Mouse (Mus musculus) heart, embryonic 11.5 days (tissue): ENCODE data around the gene Proz. TPM values are rescaled to one million over a fixed set of nuclear protein-coding genes. Genes with fewer than 3 reads are reported as not detected.
"Not testable (repeated sequence)": the region's sequence is repeated elsewhere in the genome, so short reads cannot be mapped to it uniquely, and the experiment has no call there.

Experiments used
- ATAC-seq: fragments of 200-750 bp; cut with Nextera tagmentation; replicated peaks from 2 replicates; pipeline ENCODE4 v1.8.0; 2017; ENCODE audit warnings: moderate library complexity; ENCODE audit not compliant: insufficient number of reproducible peaks, low FRiP score, low TSS enrichment
- H3K27ac ChIP-seq: fragments of 300-500 bp; sonication (generic); 2 replicates; pipeline ENCODE4 v1.5.1; 2014; ENCODE audit warnings: mild to moderate bottlenecking, low read depth, low read length
- H3K27me3 ChIP-seq: fragments of 300-500 bp; sonication (generic); 2 replicates; pipeline ENCODE4 v1.6.1; 2014; ENCODE audit warnings: mild to moderate bottlenecking, low read length, mixed read lengths; ENCODE audit not compliant: control insufficient read depth, insufficient read depth
- H3K36me3 ChIP-seq: fragments of 300-500 bp; sonication (generic); 2 replicates; pipeline ENCODE4 v1.6.1; 2014; ENCODE audit warnings: mild to moderate bottlenecking, low read length, moderate library complexity, mixed read lengths; ENCODE audit not compliant: control insufficient read depth, insufficient read depth
- H3K4me1 ChIP-seq: fragments of 300-500 bp; sonication (generic); 2 replicates; pipeline ENCODE4 v1.6.1; 2014; ENCODE audit warnings: low read length; ENCODE audit not compliant: control insufficient read depth, insufficient read depth
- H3K4me2 ChIP-seq: fragments of 300-500 bp; sonication (generic); 2 replicates; pipeline ENCODE4 v1.6.1; 2014; ENCODE audit warnings: mild to moderate bottlenecking, moderate library complexity
- H3K4me3 ChIP-seq: fragments of 300-500 bp; sonication (generic); 2 replicates; pipeline ENCODE4 v1.5.1; 2014; ENCODE audit warnings: low read depth, low read length
- H3K9ac ChIP-seq: fragments of 300-500 bp; sonication (generic); 2 replicates; pipeline ENCODE4 v1.6.1; 2014; ENCODE audit warnings: mild to moderate bottlenecking, low read depth, low read length, moderate library complexity
- H3K9me3 ChIP-seq: fragments of 300-500 bp; sonication (generic); replicated peaks from 2 replicates; pipeline ENCODE4 v1.6.1; 2016; ENCODE audit warnings: low read length; ENCODE audit not compliant: control insufficient read depth
- WGBS: fragments of 180-500 bp; shearing (Covaris S2); extraction: QIAGEN DNeasy Blood & Tissue Kit; methylation state at CpG from one replicate; pipeline ENCODE4 v1.1.7; 2014; ENCODE audit not compliant: insufficient replicate concordance; 5-methylcytosine and 5-hydroxymethylcytosine counted together
- polyA plus RNA-seq: library from polyadenylated mRNA; unstranded; fragments of >200 nt; fragmentation: Nextera tagmentation; extraction: Ambion mirVana; gene quantifications from 2 replicates; pipeline ENCODE4 v1.2.1, GENCODE M21; 2014

The Proz gene
- polyA plus RNA-seq, 1 experiment from 2014 or later: 0.50 TPM

DNA sequence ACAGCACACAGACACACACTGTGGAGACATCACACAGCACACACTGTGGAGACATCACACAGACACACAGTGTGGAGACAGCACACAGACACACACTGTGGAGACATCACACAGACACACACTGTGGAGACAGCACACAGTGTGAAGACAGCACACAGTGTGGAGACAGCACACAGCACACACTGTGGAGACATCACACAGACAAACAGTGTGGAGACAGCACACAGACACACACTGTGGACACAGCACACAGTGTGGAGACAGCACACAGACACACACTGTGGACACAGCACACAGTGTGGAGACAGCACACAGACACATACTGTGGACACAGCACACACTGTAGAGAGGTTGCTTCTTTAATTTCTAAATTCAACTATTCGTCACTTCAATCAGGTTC is 14.9 kb downstream of the Proz start:
- not testable (repeated sequence) for H3K4me1 ChIP-seq, H3K9ac ChIP-seq, ATAC-seq, H3K4me3 ChIP-seq, H3K9me3 ChIP-seq, H3K27ac ChIP-seq, H3K4me2 ChIP-seq, H3K27me3 ChIP-seq
- H3K36me3 ChIP-seq: peaks cover 33% of the 10 kb centered on the region
- WGBS: 78% methylated on average over 1 of the region's 1 CpGs

DNA sequence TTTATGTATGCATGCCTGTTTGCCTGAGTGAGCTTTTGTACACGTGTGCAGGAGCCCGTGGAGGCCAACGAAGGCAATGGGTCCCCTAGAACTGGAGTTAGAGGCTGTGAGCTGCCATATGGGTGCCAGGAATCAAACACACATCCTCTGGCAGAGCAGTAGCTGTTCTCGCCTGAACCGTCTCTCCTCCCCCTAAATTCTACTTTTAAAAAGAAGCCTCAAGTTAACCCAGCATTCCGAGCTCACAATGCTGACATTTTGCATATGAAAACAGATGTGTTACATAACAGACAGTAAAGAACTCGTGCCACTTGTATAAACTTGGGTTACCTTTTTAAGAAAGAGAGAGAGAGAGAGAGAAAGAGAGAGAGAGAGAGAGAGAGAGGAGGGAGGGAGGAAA is 16.8 kb downstream of the Proz start:
- no peak for ATAC-seq
- H3K27me3 ChIP-seq: no peaks in the 10 kb centered on the region
- H3K36me3 ChIP-seq: peaks cover 43% of the 10 kb centered on the region
- no peak overlapping the region for H3K27ac ChIP-seq
- WGBS: 87% methylated on average over 7 of the region's 7 CpGs
- no peak overlapping the region for H3K4me2 ChIP-seq
- no peaks in the 10 kb centered on the region for H3K4me1 ChIP-seq
- no peak overlapping the region for H3K9ac ChIP-seq
- no peak overlapping the region for H3K4me3 ChIP-seq
- H3K9me3 ChIP-seq: no peaks in the 10 kb centered on the region

DNA sequence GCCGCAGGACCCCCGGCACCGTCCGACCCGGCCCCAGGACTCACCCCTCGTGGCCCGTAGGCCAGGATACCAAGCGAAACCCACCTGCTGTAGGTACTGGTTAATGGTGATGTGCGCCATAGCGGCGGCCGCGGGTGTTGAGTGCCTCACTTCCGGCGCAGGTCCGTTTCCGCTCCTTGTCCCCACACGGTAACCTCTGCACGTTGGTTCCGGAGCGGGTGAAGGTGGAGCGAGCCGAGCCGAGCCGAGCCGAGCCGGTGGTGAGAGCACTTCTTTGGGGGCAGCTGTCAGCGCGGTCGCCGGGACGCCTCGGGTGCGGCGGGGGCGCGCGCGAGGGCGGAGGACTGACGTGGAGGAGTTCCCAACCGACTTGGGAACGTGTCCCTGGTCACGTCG is 44.0 kb downstream of the Proz start:
- peak overlapping the region; percentile 96 for H3K27ac ChIP-seq
- ATAC-seq: peak; percentile 78
- no peaks in the 10 kb centered on the region for H3K36me3 ChIP-seq
- peak overlapping the region; percentile 96 for H3K9ac ChIP-seq
- WGBS: 0% methylated on average over 45 of the region's 45 CpGs
- no peaks in the 10 kb centered on the region for H3K9me3 ChIP-seq
- H3K4me1 ChIP-seq: peaks cover 24% of the 10 kb centered on the region
- peak overlapping the region; percentile 74 for H3K4me2 ChIP-seq
- H3K27me3 ChIP-seq: no peaks in the 10 kb centered on the region
- H3K4me3 ChIP-seq: peak overlapping the region; percentile 98

DNA sequence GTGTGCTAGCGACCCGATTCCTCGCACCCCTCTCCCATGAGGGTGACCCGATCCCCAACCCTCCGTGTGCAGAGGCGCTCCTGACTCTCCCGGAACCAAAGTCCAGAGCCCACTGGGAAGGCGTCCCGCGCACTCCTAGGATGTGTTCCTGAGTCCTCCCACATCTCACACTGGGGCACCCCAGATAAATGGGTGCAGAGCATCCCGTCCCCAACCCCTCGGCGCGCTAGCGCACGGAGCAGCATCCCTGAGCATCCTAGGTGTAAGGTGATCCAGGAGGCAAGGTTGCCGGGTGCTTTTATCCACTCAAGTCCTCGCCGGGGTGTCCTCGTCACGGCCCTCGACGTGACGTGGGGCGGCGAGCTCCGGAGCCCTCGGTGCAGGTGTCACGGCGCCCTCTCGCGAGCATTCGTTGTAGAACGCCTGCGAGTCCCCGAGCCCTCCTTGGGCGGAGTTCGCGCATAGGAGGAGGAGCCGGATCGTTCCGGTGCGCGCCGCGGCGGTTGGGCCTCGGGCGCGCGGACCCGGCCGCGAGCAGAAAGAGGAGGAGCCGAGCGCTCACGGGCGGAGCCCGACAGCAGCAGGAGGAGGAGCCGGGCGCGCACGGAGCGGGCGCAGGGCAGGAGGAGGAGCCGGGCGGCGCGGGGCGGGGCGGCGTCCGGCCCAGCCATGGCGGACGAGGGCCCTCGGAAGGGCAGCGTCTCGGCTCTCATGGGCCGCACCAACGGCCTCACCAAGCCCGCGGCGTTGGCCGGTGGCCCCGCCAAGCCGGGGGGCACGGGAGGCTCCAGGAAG is 44.6 kb downstream of the Proz start, which contains the start of the genes Pcid2 and Cul4a:
Gene Pcid2 (minus strand): TSS at position 373 of the 795 bp plus-strand sequence.
Gene Cul4a (plus strand): TSS at position 535 of the 795 bp plus-strand sequence.
- WGBS: under 1% methylated on average over 75 of the region's 87 CpGs
- H3K27ac ChIP-seq: peak within 1 kb of the TSS; percentile 96
- peak; percentile 98 for ATAC-seq
- no peaks in the 10 kb centered on the region for H3K27me3 ChIP-seq
- peak within 1 kb of the TSS; percentile 92 for H3K4me2 ChIP-seq
- H3K4me3 ChIP-seq: peak within 1 kb of the TSS; percentile 98
- no peaks in the 10 kb centered on the region for H3K9me3 ChIP-seq
- no peaks in the 10 kb centered on the region for H3K36me3 ChIP-seq
- peaks cover 25% of the 10 kb centered on the region for H3K4me1 ChIP-seq
- peak within 1 kb of the TSS; percentile 96 for H3K9ac ChIP-seq

DNA sequence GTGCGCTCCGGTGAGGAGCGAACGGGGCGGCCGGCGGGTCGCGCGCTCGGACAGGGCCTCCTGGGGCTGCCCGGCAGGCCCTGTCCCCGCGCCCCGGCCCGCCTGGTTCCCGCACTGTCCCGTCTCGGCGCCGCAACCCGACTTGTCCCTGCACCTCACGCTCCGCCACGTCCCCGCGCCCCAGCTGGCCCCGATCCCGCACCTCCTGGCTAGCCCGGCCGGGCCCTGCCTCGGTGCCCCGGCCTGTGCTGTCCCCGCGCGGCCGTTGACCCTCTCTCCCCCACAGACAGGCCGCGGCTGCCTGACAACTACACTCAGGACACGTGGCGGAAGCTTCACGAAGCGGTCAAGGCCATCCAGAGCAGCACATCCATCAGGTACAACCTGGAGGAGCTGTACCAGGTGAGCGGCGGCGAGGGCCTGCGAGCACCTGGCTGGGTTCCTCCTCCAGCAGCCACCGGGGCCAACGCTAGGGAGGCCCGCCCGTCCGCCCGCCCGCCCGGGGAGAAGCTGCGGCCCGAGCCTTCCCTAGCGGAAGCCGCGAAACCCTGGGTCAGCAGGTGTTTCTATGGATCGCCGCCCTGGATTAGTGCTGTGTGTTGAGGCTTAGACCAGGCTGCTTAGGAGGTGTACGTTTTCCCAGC is 45.3 kb downstream of the Proz start:
- peak overlapping the region; percentile 69 for H3K27ac ChIP-seq
- no peaks in the 10 kb centered on the region for H3K36me3 ChIP-seq
- H3K9me3 ChIP-seq: no peaks in the 10 kb centered on the region
- ATAC-seq: peak; percentile 47
- peak overlapping the region; percentile 92 for H3K4me2 ChIP-seq
- H3K9ac ChIP-seq: peak overlapping the region; percentile 95
- H3K27me3 ChIP-seq: no peaks in the 10 kb centered on the region
- whole genome bisulfite sequencing: under 1% methylated on average over 48 of the region's 63 CpGs
- peak overlapping the region; percentile 98 for H3K4me3 ChIP-seq
- H3K4me1 ChIP-seq: peaks cover 25% of the 10 kb centered on the region

DNA sequence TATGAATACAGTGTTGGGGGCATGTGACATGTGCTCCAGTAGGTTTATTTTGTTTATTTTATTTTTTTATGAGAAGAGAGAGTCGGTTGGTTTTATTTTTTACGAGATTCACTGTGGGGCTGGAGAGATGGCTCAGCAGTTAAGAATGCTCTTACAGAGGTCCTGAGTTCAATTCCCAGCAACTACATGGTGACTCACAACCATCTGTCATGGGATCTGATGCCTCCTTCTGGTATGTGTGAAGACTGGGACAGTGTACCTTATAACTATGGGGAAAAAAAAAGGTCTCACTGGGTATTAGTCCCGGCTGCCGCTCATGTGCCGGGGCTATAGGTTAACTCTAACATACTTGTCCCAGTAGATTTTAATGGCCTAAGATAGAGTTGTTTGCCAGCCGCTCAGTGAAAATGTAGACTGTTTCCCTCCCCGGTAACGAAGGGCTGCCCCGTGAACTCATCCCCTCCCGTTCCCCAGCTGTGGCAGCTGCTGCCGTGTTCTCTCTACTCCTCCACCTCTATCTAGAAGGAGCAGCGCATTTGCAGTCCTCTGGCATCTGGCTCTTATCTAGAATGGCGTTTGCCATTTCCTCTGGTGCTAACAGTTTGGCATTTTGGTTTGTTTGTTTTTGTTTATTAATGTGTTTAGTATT is 47.4 kb downstream of the Proz start:
- H3K9me3 ChIP-seq: no peaks in the 10 kb centered on the region
- H3K27ac ChIP-seq: 0 out of 2 replicates have a peak overlapping the region, but pooled peaks have one; percentile 37
- no peaks in the 10 kb centered on the region for H3K36me3 ChIP-seq
- no peaks in the 10 kb centered on the region for H3K27me3 ChIP-seq
- no peak for ATAC-seq
- peaks cover 28% of the 10 kb centered on the region for H3K4me1 ChIP-seq
- no peak overlapping the region for H3K4me3 ChIP-seq
- H3K9ac ChIP-seq: no peak overlapping the region
- peak overlapping the region; percentile 34 for H3K4me2 ChIP-seq
- 59% methylated on average over 13 of the region's 13 CpGs for WGBS

DNA sequence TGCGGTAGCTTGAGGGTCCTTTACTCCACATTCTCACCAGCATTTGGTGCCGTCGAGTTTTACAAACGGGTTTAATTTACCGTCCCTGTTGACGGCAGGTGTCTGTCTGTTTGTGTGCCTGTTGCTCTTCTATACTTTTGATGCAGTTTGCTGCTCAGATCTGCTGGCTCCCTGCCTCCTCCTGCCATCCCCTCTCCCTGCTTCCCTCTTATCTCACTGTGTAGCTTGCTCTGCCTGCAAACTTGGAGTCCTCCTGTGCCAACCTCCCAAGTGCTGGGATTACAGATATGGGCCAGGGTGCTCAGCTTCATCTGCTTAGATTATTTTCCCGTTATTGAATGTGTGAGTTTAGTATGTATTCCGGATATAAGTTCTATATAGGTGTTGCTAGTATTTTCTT is 48.3 kb downstream of the Proz start:
- H3K27me3 ChIP-seq: no peaks in the 10 kb centered on the region
- H3K9me3 ChIP-seq: no peaks in the 10 kb centered on the region
- peaks cover 24% of the 10 kb centered on the region for H3K4me1 ChIP-seq
- H3K4me2 ChIP-seq: peak overlapping the region; percentile 4; the same call in 1 of the 2 replicates
- no peak for ATAC-seq
- 75% methylated on average over 8 of the region's 8 CpGs for WGBS
- H3K36me3 ChIP-seq: no peaks in the 10 kb centered on the region
- no peak overlapping the region for H3K27ac ChIP-seq
- no peak overlapping the region for H3K4me3 ChIP-seq
- no peak overlapping the region for H3K9ac ChIP-seq

DNA sequence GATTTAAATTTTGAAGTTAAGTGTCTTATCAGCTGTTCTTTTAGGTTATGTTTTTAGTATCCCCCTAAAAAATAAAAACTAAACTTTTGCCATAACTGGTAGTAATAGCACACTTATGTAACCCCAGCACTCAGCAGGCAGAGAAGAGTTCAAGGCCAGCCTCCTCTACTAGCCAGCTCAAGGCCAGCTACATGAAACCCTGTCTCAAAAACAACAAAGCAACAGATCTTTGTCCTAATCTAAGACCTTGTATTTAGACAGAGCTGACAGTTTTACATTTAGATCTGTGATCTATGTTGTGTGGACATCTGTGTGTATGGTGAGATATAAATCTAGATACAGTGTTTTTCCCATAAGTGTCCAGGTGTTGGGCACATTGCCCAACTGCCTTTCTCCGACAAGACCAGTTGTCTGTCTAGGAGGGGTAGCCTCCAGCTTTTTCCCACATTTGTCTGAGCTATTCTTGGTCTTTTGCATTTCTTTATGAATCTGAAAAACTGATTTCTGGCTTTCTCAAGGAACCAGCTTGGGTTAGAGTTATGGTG is 48.8 kb downstream of the Proz start:
- peaks cover 22% of the 10 kb centered on the region for H3K4me1 ChIP-seq
- H3K4me2 ChIP-seq: no peak overlapping the region
- no peaks in the 10 kb centered on the region for H3K36me3 ChIP-seq
- no peak for ATAC-seq
- H3K27me3 ChIP-seq: no peaks in the 10 kb centered on the region
- H3K9me3 ChIP-seq: no peaks in the 10 kb centered on the region
- 83% methylated on average over 1 of the region's 1 CpGs for WGBS
- H3K27ac ChIP-seq: no peak overlapping the region
- no peak overlapping the region for H3K9ac ChIP-seq
- no peak overlapping the region for H3K4me3 ChIP-seq
